Mouse (Mus musculus): ENCODE results near the gene Liph. TPM values are rescaled to one million over a fixed set of nuclear protein-coding genes. Genes with fewer than 3 reads are reported as not detected.
"Not testable (repeated sequence)": the region's sequence is repeated elsewhere in the genome, so short reads cannot be mapped to it uniquely, and the experiment has no call there.

Gene Liph
- polyA plus RNA-seq, 1 experiment from 2014 or later: 0.27 TPM

- Histone ChIP-seq H3K4me2 (no peak overlapping the region), H3K4me1 (ENCODE audit: control insufficient read depth, insufficient read depth, low read length) (peaks cover 5% of the 10 kb centered on the region; the same call in 1 of the 2 replicates), H3K9ac (ENCODE audit: low read depth, low read length) (no peak overlapping the region), H3K9me3 (replicated peaks; ENCODE audit: control insufficient read depth, low read length) (no peaks in the 10 kb centered on the region), H3K4me3 (ENCODE audit: low read depth, low read length) (no peak overlapping the region), H3K36me3 (ENCODE audit: control insufficient read depth, insufficient read depth, low read length) (no peaks in the 10 kb centered on the region), H3K27me3 (ENCODE audit: control insufficient read depth, insufficient read depth, low read length) (0 out of 2 replicates have a peak, but pooled peaks cover 2% of the 10 kb centered on the region), H3K27ac (ENCODE audit: low read depth, low read length) (no peak overlapping the region)
- 57% methylated on average over 3 of the region's 3 CpGs for WGBS (ENCODE audit: insufficient replicate concordance)
- ATAC-seq (replicated peaks; ENCODE audit: insufficient number of reproducible peaks, low FRiP score, low TSS enrichment): no peak
These were observed 6.1 kb upstream of the Liph start for GRCm38 (mm10) chr16:22001606-22002005.

- Histone ChIP-seq H3K4me2 (no peak overlapping the region), H3K9ac (ENCODE audit: low read depth, low read length) (no peak overlapping the region), H3K36me3 (ENCODE audit: control insufficient read depth, insufficient read depth, low read length) (no peaks in the 10 kb centered on the region), H3K9me3 (replicated peaks; ENCODE audit: control insufficient read depth, low read length) (no peaks in the 10 kb centered on the region), H3K27me3 (ENCODE audit: control insufficient read depth, insufficient read depth, low read length) (0 out of 2 replicates have a peak, but pooled peaks cover 2% of the 10 kb centered on the region), H3K4me3 (ENCODE audit: low read depth, low read length) (no peak overlapping the region), H3K4me1 (ENCODE audit: control insufficient read depth, insufficient read depth, low read length) (peaks cover 8% of the 10 kb centered on the region; the same call in 1 of the 2 replicates), H3K27ac (ENCODE audit: low read depth, low read length) (no peak overlapping the region)
- 58% methylated on average over 4 of the region's 4 CpGs for WGBS (ENCODE audit: insufficient replicate concordance)
- no peak for ATAC-seq (replicated peaks; ENCODE audit: insufficient number of reproducible peaks, low FRiP score, low TSS enrichment)
These were observed 5.7 kb upstream of the Liph start for GRCm38 (mm10) chr16:22001172-22001571.

GRCm38 (mm10) chr16:21999941-22000690, 4.7 kb upstream of the Liph start:
- H3K9me3 ChIP-seq (replicated peaks; ENCODE audit: control insufficient read depth, low read length): no peaks in the 10 kb centered on the region
- peaks cover 11% of the 10 kb centered on the region; the same call in 1 of the 2 replicates for H3K4me1 ChIP-seq (ENCODE audit: control insufficient read depth, insufficient read depth, low read length)
- H3K9ac ChIP-seq (ENCODE audit: low read depth, low read length): no peak overlapping the region
- ATAC-seq (replicated peaks; ENCODE audit: insufficient number of reproducible peaks, low FRiP score, low TSS enrichment): no peak
- 0 out of 2 replicates have a peak, but pooled peaks cover 2% of the 10 kb centered on the region for H3K27me3 ChIP-seq (ENCODE audit: control insufficient read depth, insufficient read depth, low read length)
- no peak overlapping the region for H3K4me3 ChIP-seq (ENCODE audit: low read depth, low read length)
- no peak overlapping the region for H3K27ac ChIP-seq (ENCODE audit: low read depth, low read length)
- H3K36me3 ChIP-seq (ENCODE audit: control insufficient read depth, insufficient read depth, low read length): no peaks in the 10 kb centered on the region
- no peak overlapping the region for H3K4me2 ChIP-seq
- WGBS (ENCODE audit: insufficient replicate concordance): 77% methylated on average over 4 of the region's 4 CpGs

- no peaks in the 10 kb centered on the region for H3K9me3 ChIP-seq (replicated peaks; ENCODE audit: control insufficient read depth, low read length)
- H3K4me1 ChIP-seq (ENCODE audit: control insufficient read depth, insufficient read depth, low read length): peaks cover 11% of the 10 kb centered on the region; the same call in 1 of the 2 replicates
- WGBS (ENCODE audit: insufficient replicate concordance): 74% methylated on average over 5 of the region's 5 CpGs
- no peak overlapping the region for H3K4me2 ChIP-seq
- ATAC-seq (replicated peaks; ENCODE audit: insufficient number of reproducible peaks, low FRiP score, low TSS enrichment): no peak
- no peak overlapping the region for H3K27ac ChIP-seq (ENCODE audit: low read depth, low read length)
- 0 out of 2 replicates have a peak, but pooled peaks cover 2% of the 10 kb centered on the region for H3K27me3 ChIP-seq (ENCODE audit: control insufficient read depth, insufficient read depth, low read length)
- no peak overlapping the region for H3K4me3 ChIP-seq (ENCODE audit: low read depth, low read length)
- H3K9ac ChIP-seq (ENCODE audit: low read depth, low read length): no peak overlapping the region
- no peaks in the 10 kb centered on the region for H3K36me3 ChIP-seq (ENCODE audit: control insufficient read depth, insufficient read depth, low read length)
These were observed 2.6 kb upstream of the Liph start for GRCm38 (mm10) chr16:21998061-21998460.

GRCm38 (mm10) chr16:21996881-21997641, 1.6 kb upstream of the Liph start:
- 0 out of 2 replicates have a peak, but pooled peaks cover 2% of the 10 kb centered on the region for H3K27me3 ChIP-seq (ENCODE audit: control insufficient read depth, insufficient read depth, low read length)
- no peak overlapping the region for H3K9ac ChIP-seq (ENCODE audit: low read depth, low read length)
- no peaks in the 10 kb centered on the region for H3K9me3 ChIP-seq (replicated peaks; ENCODE audit: control insufficient read depth, low read length)
- peaks cover 11% of the 10 kb centered on the region; the same call in 1 of the 2 replicates for H3K4me1 ChIP-seq (ENCODE audit: control insufficient read depth, insufficient read depth, low read length)
- H3K36me3 ChIP-seq (ENCODE audit: control insufficient read depth, insufficient read depth, low read length): no peaks in the 10 kb centered on the region
- H3K4me2 ChIP-seq: peak overlapping the region; percentile 34
- WGBS (ENCODE audit: insufficient replicate concordance): 25% methylated on average over 5 of the region's 5 CpGs
- peak overlapping the region; percentile 70 for H3K27ac ChIP-seq (ENCODE audit: low read depth, low read length)
- ATAC-seq (replicated peaks; ENCODE audit: insufficient number of reproducible peaks, low FRiP score, low TSS enrichment): peak; percentile 90
- H3K4me3 ChIP-seq (ENCODE audit: low read depth, low read length): no peak overlapping the region

- Histone ChIP-seq H3K36me3 (ENCODE audit: control insufficient read depth, insufficient read depth, low read length) (no peaks in the 10 kb centered on the region), H3K27me3 (ENCODE audit: control insufficient read depth, insufficient read depth, low read length) (0 out of 2 replicates have a peak, but pooled peaks cover 2% of the 10 kb centered on the region), H3K4me1 (ENCODE audit: control insufficient read depth, insufficient read depth, low read length) (peaks cover 11% of the 10 kb centered on the region; the same call in 1 of the 2 replicates), H3K9me3 (replicated peaks; ENCODE audit: control insufficient read depth, low read length) (no peaks in the 10 kb centered on the region), H3K4me2 (peak overlapping the region; percentile 34; the same call in 1 of the 2 replicates), H3K9ac (ENCODE audit: low read depth, low read length) (no peak overlapping the region), H3K27ac (ENCODE audit: low read depth, low read length) (peak overlapping the region; percentile 70; the same call in 1 of the 2 replicates), H3K4me3 (ENCODE audit: low read depth, low read length) (no peak overlapping the region)
- 45% methylated on average over 4 of the region's 4 CpGs for WGBS (ENCODE audit: insufficient replicate concordance)
- no peak; the same call in 1 of the 2 replicates for ATAC-seq (replicated peaks; ENCODE audit: insufficient number of reproducible peaks, low FRiP score, low TSS enrichment)
These were observed 939 bp upstream of the Liph start for GRCm38 (mm10) chr16:21996402-21996801.

- 82% methylated on average over 2 of the region's 2 CpGs for WGBS (ENCODE audit: insufficient replicate concordance)
- Histone ChIP-seq H3K27me3 (ENCODE audit: control insufficient read depth, insufficient read depth, low read length) (no peaks in the 10 kb centered on the region), H3K9ac (ENCODE audit: low read depth, low read length) (no peak overlapping the region), H3K4me3 (ENCODE audit: low read depth, low read length) (no peak overlapping the region), H3K4me2 (no peak overlapping the region), H3K4me1 (ENCODE audit: control insufficient read depth, insufficient read depth, low read length) (peaks cover 8% of the 10 kb centered on the region; the same call in 1 of the 2 replicates), H3K36me3 (ENCODE audit: control insufficient read depth, insufficient read depth, low read length) (no peaks in the 10 kb centered on the region), H3K9me3 (replicated peaks; ENCODE audit: control insufficient read depth, low read length) (no peaks in the 10 kb centered on the region), H3K27ac (ENCODE audit: low read depth, low read length) (no peak overlapping the region)
- ATAC-seq (replicated peaks; ENCODE audit: insufficient number of reproducible peaks, low FRiP score, low TSS enrichment): no peak
These were observed 3.7 kb downstream of the Liph start for GRCm38 (mm10) chr16:21991774-21992173.

GRCm38 (mm10) chr16:21990893-21991292, 4.6 kb downstream of the Liph start:
- not testable (repeated sequence) for ATAC-seq (replicated peaks; ENCODE audit: insufficient number of reproducible peaks, low FRiP score, low TSS enrichment); H3K4me2 ChIP-seq; H3K4me3 ChIP-seq (ENCODE audit: low read depth, low read length); H3K9me3 ChIP-seq (replicated peaks; ENCODE audit: control insufficient read depth, low read length); H3K27ac ChIP-seq (ENCODE audit: low read depth, low read length); H3K4me1 ChIP-seq (ENCODE audit: control insufficient read depth, insufficient read depth, low read length); H3K27me3 ChIP-seq (ENCODE audit: control insufficient read depth, insufficient read depth, low read length); H3K36me3 ChIP-seq (ENCODE audit: control insufficient read depth, insufficient read depth, low read length); H3K9ac ChIP-seq (ENCODE audit: low read depth, low read length)

Measured in heart, embryonic 11.5 days (tissue).